Mouse (Mus musculus) lung, embryonic 14.5 days (tissue): ENCODE measurements at regions not wholly inside any gene's neighbourhood (a gene's known extent, or its start where the extent isn't known, plus 50 kb on each side); places are given as distances from the start of the nearest gene placed in this dataset.

Experiments used
- ATAC-seq: fragments of 200-750 bp; cut with Nextera tagmentation; 2 replicates; pipeline ENCODE4 v1.8.0; 2017; ENCODE audit warnings: mild to moderate bottlenecking, moderate TSS enrichment, moderate library complexity; ENCODE audit not compliant: insufficient read depth
- DNase-seq: peaks from one replicate; pipeline ENCODE4 v3.0.0-alpha.2; 2015
- H3K27ac ChIP-seq: fragments of 300-500 bp; sonication (generic); 2 replicates; pipeline ENCODE4 v1.5.1; 2014; ENCODE audit warnings: low read depth, mild to moderate bottlenecking, moderate library complexity
- H3K27me3 ChIP-seq: fragments of 300-500 bp; sonication (generic); 2 replicates; pipeline ENCODE4 v1.6.1; 2014; ENCODE audit warnings: low read length, control low read depth; ENCODE audit not compliant: insufficient read depth
- H3K36me3 ChIP-seq: fragments of 300-500 bp; sonication (generic); 2 replicates; pipeline ENCODE4 v1.6.1; 2014; ENCODE audit warnings: control low read depth; ENCODE audit not compliant: insufficient read depth
- H3K4me1 ChIP-seq: fragments of 300-500 bp; sonication (generic); 2 replicates; pipeline ENCODE4 v1.6.1; 2014; ENCODE audit warnings: antibody characterized with exemption, control low read depth; ENCODE audit not compliant: insufficient read depth
- H3K4me2 ChIP-seq: fragments of 300-500 bp; sonication (generic); 2 replicates; pipeline ENCODE4 v1.6.1; 2014; ENCODE audit warnings: mild to moderate bottlenecking
- H3K4me3 ChIP-seq: fragments of 300-500 bp; sonication (generic); 2 replicates; pipeline ENCODE4 v1.5.1; 2014; ENCODE audit warnings: low read depth, low read length
- H3K9ac ChIP-seq: fragments of 300-500 bp; sonication (generic); 2 replicates; pipeline ENCODE4 v1.6.1; 2014
- H3K9me3 ChIP-seq: fragments of 300-500 bp; sonication (generic); 2 replicates; pipeline ENCODE4 v1.6.1; 2016; ENCODE audit warnings: low read depth, low read length, control low read depth
- CTCF ChIP-seq: IDR thresholded peaks from 2 replicates; pipeline ENCODE4 v1.5.1; 2016; ENCODE audit warnings: antibody characterized with exemption, low read depth
- WGBS: fragments of 180-500 bp; shearing (Covaris S2); extraction: QIAGEN DNeasy Blood & Tissue Kit; methylation state at CpG from one replicate; pipeline ENCODE4 v1.1.7; 2014; 5-methylcytosine and 5-hydroxymethylcytosine counted together

GRCm38 (mm10) chr12:28054444-28054843 is 497.8 kb downstream of the Dcdc2c start:
- Histone ChIP-seq H3K27ac (no peak overlapping the region), H3K36me3 (no peaks in the 10 kb centered on the region), H3K4me1 (no peaks in the 10 kb centered on the region), H3K9ac (no peak overlapping the region), H3K9me3 (no peaks in the 10 kb centered on the region), H3K27me3 (no peaks in the 10 kb centered on the region), H3K4me2 (no peak overlapping the region), H3K4me3 (no peak overlapping the region)
- ATAC-seq, result no peak
- no peak for TF ChIP-seq CTCF
- 87% methylated on average over 11 of the region's 11 CpGs for whole genome bisulfite sequencing
- no peak for DNase-seq

- Histone ChIP-seq H3K36me3 (no peaks in the 10 kb centered on the region), H3K9ac (no peak overlapping the region), H3K9me3 (no peaks in the 10 kb centered on the region), H3K27ac (no peak overlapping the region), H3K4me3 (no peak overlapping the region), H3K4me2 (no peak overlapping the region), H3K27me3 (no peaks in the 10 kb centered on the region), H3K4me1 (no peaks in the 10 kb centered on the region)
- no peak for TF ChIP-seq CTCF
- 30% methylated on average over 4 of the region's 4 CpGs for WGBS
- no peak for DNase-seq
- no peak for ATAC-seq
Measured at GRCm38 (mm10) chr12:28047989-28048388, 504.2 kb downstream of the Dcdc2c start.

- 57% methylated on average over 7 of the region's 7 CpGs for WGBS
- H3K4me3 ChIP-seq, result no peak overlapping the region
- H3K27ac ChIP-seq, result no peak overlapping the region
- H3K36me3 ChIP-seq, result no peaks in the 10 kb centered on the region
- ATAC-seq (no peak), DNase-seq (peak; percentile 28)
- no peak overlapping the region for H3K4me2 ChIP-seq
- TF ChIP-seq CTCF, result peak; percentile 13; the same call in 1 of the 2 replicates
- H3K9ac ChIP-seq, result no peak overlapping the region
- no peaks in the 10 kb centered on the region for H3K4me1 ChIP-seq
- H3K9me3 ChIP-seq, result no peaks in the 10 kb centered on the region
- no peaks in the 10 kb centered on the region for H3K27me3 ChIP-seq
Measured at GRCm38 (mm10) chr12:28038161-28038911, 513.9 kb downstream of the Dcdc2c start.

GRCm38 (mm10) chr12:27999170-27999569 is 553.0 kb downstream of the Dcdc2c start:
- WGBS, result 55% methylated on average over 2 of the region's 2 CpGs
- Histone ChIP-seq H3K27ac (no peak overlapping the region), H3K9me3 (no peaks in the 10 kb centered on the region)

GRCm38 (mm10) chr12:27992152-27992551 is 560.0 kb downstream of the Dcdc2c start:
- 43% methylated on average over 3 of the region's 3 CpGs for WGBS
- Histone ChIP-seq H3K9ac (no peak overlapping the region), H3K4me3 (no peak overlapping the region), H3K36me3 (no peaks in the 10 kb centered on the region), H3K4me1 (no peaks in the 10 kb centered on the region), H3K27ac (no peak overlapping the region), H3K9me3 (no peaks in the 10 kb centered on the region), H3K27me3 (no peaks in the 10 kb centered on the region), H3K4me2 (no peak overlapping the region)
- DNase-seq (peak; percentile 25), ATAC-seq (no peak)
- no peak for TF ChIP-seq CTCF

More at GRCm38 (mm10) chr12:27999170-27999569, 553.0 kb downstream of the Dcdc2c start:
- no peak for TF ChIP-seq CTCF
- DNase-seq (no peak), ATAC-seq (no peak)
- Histone ChIP-seq H3K4me3 (no peak overlapping the region), H3K9ac (no peak overlapping the region), H3K36me3 (no peaks in the 10 kb centered on the region), H3K4me2 (no peak overlapping the region), H3K27me3 (no peaks in the 10 kb centered on the region), H3K4me1 (no peaks in the 10 kb centered on the region)

- H3K4me3 ChIP-seq, result no peak overlapping the region
- H3K4me2 ChIP-seq, result no peak overlapping the region
- H3K4me1 ChIP-seq, result no peaks in the 10 kb centered on the region
- 84% methylated on average over 3 of the region's 3 CpGs for WGBS
- H3K27ac ChIP-seq, result no peak overlapping the region
- ATAC-seq, result no peak
- no peaks in the 10 kb centered on the region for H3K9me3 ChIP-seq
- H3K9ac ChIP-seq, result no peak overlapping the region
- H3K36me3 ChIP-seq, result no peaks in the 10 kb centered on the region
- TF ChIP-seq CTCF, result no peak
- no peak for DNase-seq
- no peaks in the 10 kb centered on the region for H3K27me3 ChIP-seq
Measured at GRCm38 (mm10) chr12:27984261-27984841, 567.8 kb downstream of the Dcdc2c start.

GRCm38 (mm10) chr12:27978257-27978931 is 573.8 kb downstream of the Dcdc2c start:
- H3K9me3 ChIP-seq, result no peaks in the 10 kb centered on the region
- no peak overlapping the region for H3K4me2 ChIP-seq
- H3K4me1 ChIP-seq, result no peaks in the 10 kb centered on the region
- no peak for DNase-seq
- no peak for TF ChIP-seq CTCF
- no peaks in the 10 kb centered on the region for H3K36me3 ChIP-seq
- ATAC-seq, result no peak
- 46% methylated on average over 8 of the region's 8 CpGs for WGBS
- no peaks in the 10 kb centered on the region for H3K27me3 ChIP-seq
- H3K4me3 ChIP-seq, result no peak overlapping the region
- no peak overlapping the region for H3K9ac ChIP-seq
- H3K27ac ChIP-seq, result no peak overlapping the region
